Mouse (Mus musculus): ENCODE measurements at regions not wholly inside any gene's neighbourhood (a gene's known extent, or its start where the extent isn't known, plus 50 kb on each side); places are given as distances from the start of the nearest gene placed in this dataset.

GRCm38 (mm10) chr2:12053404-12054164, 248.1 kb downstream of the Itga8 start:
- TF ChIP-seq TBP (conservative IDR thresholded peaks at IDR 0.05; ENCODE audit: low read depth, low read length) (no peak), RCOR1 (conservative IDR thresholded peaks at IDR 0.05; ENCODE audit: low read depth, low read length) (no peak), SIN3A (IDR thresholded peaks at IDR 0.05; ENCODE audit: low read length) (no peak), NRF1 (IDR thresholded peaks at IDR 0.05; ENCODE audit: low read depth, low read length) (no peak), MAZ (IDR thresholded peaks at IDR 0.05; ENCODE audit: low read depth, low read length) (no peak), MEF2A (IDR thresholded peaks at IDR 0.05; ENCODE audit: borderline replicate concordance, low read depth, low read length) (no peak), KAT2A (IDR thresholded peaks at IDR 0.05; ENCODE audit: insufficient replicate concordance, low read length) (no peak), NELFE (IDR thresholded peaks at IDR 0.05; ENCODE audit: low read depth, low read length) (no peak), EP300 (IDR thresholded peaks at IDR 0.05; ENCODE audit: low read length) (no peak), MXI1 (IDR thresholded peaks at IDR 0.05; ENCODE audit: low read depth, low read length) (no peak), SMC3 (IDR thresholded peaks at IDR 0.05; ENCODE audit: low read depth, low read length) (no peak), ZMIZ1 (IDR thresholded peaks at IDR 0.05; ENCODE audit: low read depth, low read length) (no peak), PAX5 (IDR thresholded peaks at IDR 0.05; ENCODE audit: low read length) (no peak)
- no peak for DNase-seq (ENCODE audit: extremely low read depth)

GRCm38 (mm10) chr2:12054165-12054500, 247.6 kb downstream of the Itga8 start:
- no peaks in the 10 kb centered on the region for H3K9me3 ChIP-seq (replicated peaks; ENCODE audit: low read length)
- H3K36me3 ChIP-seq (replicated peaks in 1 of 2; ENCODE audit: control insufficient read depth in 1 of 2, insufficient read depth in 1 of 2, low read length in 1 of 2): no peaks in the 10 kb centered on the region
- no peaks in the 10 kb centered on the region for H3K79me2 ChIP-seq (replicated peaks; ENCODE audit: control insufficient read depth, extremely low read depth, insufficient read depth, poor library complexity, severe bottlenecking)
- H3K4me2 ChIP-seq (ENCODE audit: insufficient read depth, low read depth, poor library complexity, severe bottlenecking): no peak overlapping the region
- H3K27me3 ChIP-seq (replicated peaks): no peaks in the 10 kb centered on the region
- dilution Hi-C loops (cut with MboI; ENCODE audit: extremely low pct_ligation_motif_present, extremely low pct_unique_long_range_greater_than_20kb, low sequenced_read_pairs) (no loop called here), in situ Hi-C loops (cut with MboI; ENCODE audit: low pct_ligation_motif_present, low pct_unique_long_range_greater_than_20kb, low sequenced_read_pairs) (no loop called here)
- peaks cover 0 to 7% of the 10 kb centered on the region in 2 experiments; a peak in 2 of 4 replicates for H3K4me1 ChIP-seq (ENCODE audit: control insufficient read depth in 1 of 2, insufficient read depth in 2 of 2)
- no peak overlapping the region for H3K9ac ChIP-seq (ENCODE audit: insufficient read depth, low read depth)
- H3K4me3 ChIP-seq (replicated peaks in 1 of 3; ENCODE audit: low read depth in 2 of 3, low read length in 2 of 3, poor library complexity in 1 of 3): no peak overlapping the region
- no peak overlapping the region for H3K27ac ChIP-seq (ENCODE audit: insufficient read depth, low read depth)
- TF ChIP-seq SMC3 (IDR thresholded peaks at IDR 0.05; ENCODE audit: low read depth, low read length) (no peak), IRF4 (IDR thresholded peaks at IDR 0.05; ENCODE audit: low read depth, low read length) (no peak), JUND (conservative IDR thresholded peaks at IDR 0.05; ENCODE audit: low read depth, low read length) (no peak), POLR2AphosphoS2 (IDR thresholded peaks at IDR 0.05; ENCODE audit: low read depth, low read length) (no peak), TBP (conservative IDR thresholded peaks at IDR 0.05; ENCODE audit: low read depth, low read length) (no peak)
- DNase-seq (ENCODE audit: extremely low read depth): no peak

More at GRCm38 (mm10) chr2:12053404-12054164, 248.1 kb downstream of the Itga8 start:
- Histone ChIP-seq H3K36me3 (replicated peaks in 1 of 2; ENCODE audit: control insufficient read depth in 1 of 2, insufficient read depth in 1 of 2, low read length in 1 of 2) (no peaks in the 10 kb centered on the region), H3K27ac (ENCODE audit: insufficient read depth, low read depth) (no peak overlapping the region), H3K9ac (ENCODE audit: insufficient read depth, low read depth) (no peak overlapping the region), H3K27me3 (replicated peaks) (no peaks in the 10 kb centered on the region), H3K4me1 (ENCODE audit: control insufficient read depth in 1 of 2, insufficient read depth in 2 of 2) (peaks cover 0 to 7% of the 10 kb centered on the region in 2 experiments; a peak in 2 of 4 replicates), H3K4me2 (ENCODE audit: insufficient read depth, low read depth, poor library complexity, severe bottlenecking) (no peak overlapping the region), H3K9me3 (replicated peaks; ENCODE audit: low read length) (no peaks in the 10 kb centered on the region), H3K4me3 (replicated peaks in 1 of 3; ENCODE audit: low read depth in 2 of 3, low read length in 2 of 3, poor library complexity in 1 of 3) (no peak overlapping the region), H3K79me2 (replicated peaks; ENCODE audit: control insufficient read depth, extremely low read depth, insufficient read depth, poor library complexity, severe bottlenecking) (no peaks in the 10 kb centered on the region)
- in situ Hi-C loops (cut with MboI; ENCODE audit: low pct_ligation_motif_present, low pct_unique_long_range_greater_than_20kb, low sequenced_read_pairs): no loop called here
- dilution Hi-C loops (cut with MboI; ENCODE audit: extremely low pct_ligation_motif_present, extremely low pct_unique_long_range_greater_than_20kb, low sequenced_read_pairs): no loop called here

All from CH12.LX (cell line).